Mouse (Mus musculus): ENCODE measurements around the gene Kcng3.

DNA sequence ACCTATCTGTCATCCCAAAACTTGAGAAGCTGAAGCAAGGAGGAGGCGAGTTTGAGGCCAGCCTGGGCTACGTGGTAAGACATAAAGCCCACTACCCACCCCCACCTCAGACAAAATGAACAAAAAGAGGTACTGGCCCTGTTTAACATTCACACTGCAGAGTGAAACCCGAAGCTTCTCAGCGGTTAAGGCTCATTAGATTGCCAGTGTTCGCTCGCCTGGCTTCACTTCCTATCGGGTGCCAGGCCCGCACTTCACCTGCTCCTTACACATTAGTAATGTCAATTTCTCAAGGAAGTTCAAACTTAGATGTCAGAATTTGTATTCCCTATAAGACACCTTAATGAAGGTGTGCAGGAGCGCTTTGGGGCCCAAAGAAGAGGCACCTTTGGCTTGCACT lies 25.7 kb upstream of the Kcng3 start:
- TF ChIP-seq CTCF (IDR thresholded peaks at IDR 0.05; ENCODE audit: low read depth, low read length), result no peak
- TF ChIP-seq POLR2A (IDR thresholded peaks at IDR 0.05; ENCODE audit: borderline replicate concordance, low read depth, low read length), result no peak
